Mouse (Mus musculus): ENCODE results near the gene Cobll1. TPM values are rescaled to one million over a fixed set of nuclear protein-coding genes. Genes with fewer than 3 reads are reported as not detected.

Gene Cobll1
- polyA plus RNA-seq, 1 experiment from 2014 or later, result 1.7 TPM

DNA sequence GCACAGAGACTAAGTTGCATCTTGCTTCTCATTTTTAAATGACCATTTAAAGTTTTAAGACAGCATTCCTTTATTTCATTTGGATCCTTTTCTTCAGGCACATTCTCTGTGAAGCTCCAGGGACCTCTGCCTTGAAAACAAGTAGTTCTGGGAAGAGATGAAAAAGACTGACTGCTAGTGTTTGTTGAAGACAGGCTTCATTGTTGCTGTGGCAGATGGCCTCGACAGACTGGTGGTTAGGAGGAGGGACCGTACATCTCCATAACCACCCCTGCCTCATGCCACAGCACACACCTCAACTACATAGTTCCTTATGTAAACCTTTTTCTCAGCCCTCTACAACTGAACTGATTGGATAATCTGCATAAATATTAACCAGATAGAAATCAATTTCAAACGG, 161.7 kb downstream of the Cobll1 start:
- 73% methylated on average over 3 of the region's 3 CpGs for whole genome bisulfite sequencing
- Histone ChIP-seq H3K36me3 (no peaks in the 10 kb centered on the region), H3K4me3 (no peak overlapping the region), H3K27ac (replicated peaks) (no peak overlapping the region), H3K4me1 (no peaks in the 10 kb centered on the region), H3K27me3 (ENCODE audit: low read depth, poor library complexity, severe bottlenecking) (no peaks in the 10 kb centered on the region), H3K9me3 (replicated peaks) (no peaks in the 10 kb centered on the region)
- no peak for DNase-seq (ENCODE audit: low spot score)

- no peaks in the 10 kb centered on the region for H3K27me3 ChIP-seq (ENCODE audit: low read depth, poor library complexity, severe bottlenecking)
- no peaks in the 10 kb centered on the region for H3K4me1 ChIP-seq
- 89% methylated on average over 5 of the region's 5 CpGs for WGBS
- H3K9me3 ChIP-seq (replicated peaks), result no peaks in the 10 kb centered on the region
- no peak overlapping the region for H3K4me3 ChIP-seq
- DNase-seq (ENCODE audit: low spot score), result no peak
- H3K27ac ChIP-seq (replicated peaks), result no peak overlapping the region
- no peaks in the 10 kb centered on the region for H3K36me3 ChIP-seq
Observed at GRCm38 (mm10) chr2:65075840-65076239, 163.4 kb downstream of the Cobll1 start.

- H3K27me3 ChIP-seq (ENCODE audit: low read depth, poor library complexity, severe bottlenecking), result no peaks in the 10 kb centered on the region
- no peaks in the 10 kb centered on the region for H3K9me3 ChIP-seq (replicated peaks)
- DNase-seq (ENCODE audit: low spot score), result no peak
- no peaks in the 10 kb centered on the region for H3K4me1 ChIP-seq
- H3K36me3 ChIP-seq, result no peaks in the 10 kb centered on the region
- WGBS, result 85% methylated on average over 4 of the region's 4 CpGs
- no peak overlapping the region for H3K4me3 ChIP-seq
- no peak overlapping the region for H3K27ac ChIP-seq (replicated peaks)
Observed at GRCm38 (mm10) chr2:65075431-65075830, 163.8 kb downstream of the Cobll1 start.

- H3K4me1 ChIP-seq, result no peaks in the 10 kb centered on the region
- 88% methylated on average over 3 of the region's 3 CpGs for WGBS
- no peaks in the 10 kb centered on the region for H3K36me3 ChIP-seq
- H3K27ac ChIP-seq (replicated peaks), result no peak overlapping the region
- no peaks in the 10 kb centered on the region for H3K9me3 ChIP-seq (replicated peaks)
- H3K4me3 ChIP-seq, result no peak overlapping the region
- no peaks in the 10 kb centered on the region for H3K27me3 ChIP-seq (ENCODE audit: low read depth, poor library complexity, severe bottlenecking)
- no peak for DNase-seq (ENCODE audit: low spot score)
Observed at GRCm38 (mm10) chr2:65072205-65072604, 167.0 kb downstream of the Cobll1 start.

DNA sequence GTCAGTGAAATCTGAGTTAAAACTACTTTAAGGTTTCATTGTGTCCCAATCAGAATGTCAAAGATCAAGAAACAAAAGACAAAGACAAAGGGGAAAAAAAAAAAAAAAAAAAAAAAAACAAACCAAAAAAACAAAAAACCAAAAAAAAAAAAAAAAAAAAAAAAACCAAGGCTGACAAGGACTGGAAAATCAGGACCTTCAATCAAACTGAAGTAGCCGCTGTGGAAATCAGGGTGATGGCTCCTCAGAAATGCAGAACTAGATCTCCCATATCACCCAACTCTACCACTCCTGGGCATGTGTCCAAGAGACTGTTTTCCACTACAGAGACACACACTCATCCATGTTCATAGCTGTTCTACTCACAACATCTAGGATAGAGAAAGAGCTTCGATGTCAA, 185.4 kb downstream of the Cobll1 start:
- no peaks in the 10 kb centered on the region for H3K27me3 ChIP-seq (ENCODE audit: low read depth, poor library complexity, severe bottlenecking)
- H3K36me3 ChIP-seq, result no peaks in the 10 kb centered on the region
- H3K27ac ChIP-seq (replicated peaks), result no peak overlapping the region
- no peak overlapping the region for H3K4me3 ChIP-seq
- H3K4me1 ChIP-seq, result no peaks in the 10 kb centered on the region
- H3K9me3 ChIP-seq (replicated peaks), result no peaks in the 10 kb centered on the region
- 96% methylated on average over 2 of the region's 2 CpGs for WGBS
- DNase-seq (ENCODE audit: low spot score), result no peak

DNA sequence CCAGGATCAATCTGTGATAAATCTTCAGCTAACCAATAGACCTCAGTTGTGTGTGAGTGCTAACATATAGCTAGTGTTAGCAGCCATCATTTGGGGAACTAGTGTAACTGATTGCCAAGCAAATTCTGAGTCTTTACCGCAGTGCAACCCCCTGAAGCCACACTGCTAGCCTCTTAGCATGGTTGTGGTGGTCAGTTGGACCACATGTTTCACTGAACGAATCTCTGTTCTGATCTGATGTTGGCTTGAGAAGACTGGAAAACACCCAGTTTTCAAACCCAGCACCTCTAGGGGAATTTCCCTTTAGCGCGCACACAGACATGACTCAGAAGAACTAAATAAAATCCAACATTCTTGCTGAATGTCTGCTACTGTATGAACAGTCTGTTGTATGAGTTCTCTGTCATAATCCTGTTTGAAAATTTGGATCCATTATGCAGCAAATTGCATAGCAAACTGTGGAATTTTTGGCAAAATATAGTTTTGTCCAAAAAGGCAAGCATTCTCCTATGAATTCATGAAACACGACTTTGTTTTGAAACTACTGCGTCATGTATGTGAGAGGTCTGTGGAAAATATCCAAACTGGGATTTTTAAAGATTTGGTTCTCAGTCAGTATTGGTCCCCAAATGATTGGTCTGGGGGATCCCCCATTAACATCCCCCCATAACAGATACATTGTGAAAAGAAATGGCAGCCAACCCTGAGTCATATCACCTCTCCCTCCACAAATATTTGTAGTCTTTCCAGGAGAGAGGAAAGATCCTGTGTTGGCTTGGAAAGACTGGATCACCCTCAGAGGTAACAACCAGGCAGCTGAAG, 186.8 kb downstream of the Cobll1 start:
- Histone ChIP-seq H3K27me3 (ENCODE audit: low read depth, poor library complexity, severe bottlenecking) (no peaks in the 10 kb centered on the region), H3K9me3 (replicated peaks) (no peaks in the 10 kb centered on the region), H3K4me1 (no peaks in the 10 kb centered on the region; the same call in 1 of the 2 replicates), H3K4me3 (no peak overlapping the region), H3K36me3 (no peaks in the 10 kb centered on the region), H3K27ac (replicated peaks) (no peak overlapping the region)
- no peak for DNase-seq (ENCODE audit: low spot score)
- 93% methylated on average over 6 of the region's 6 CpGs for WGBS

- no peaks in the 10 kb centered on the region for H3K9me3 ChIP-seq (replicated peaks)
- H3K36me3 ChIP-seq, result no peaks in the 10 kb centered on the region
- no peak overlapping the region for H3K27ac ChIP-seq (replicated peaks)
- H3K4me3 ChIP-seq, result no peak overlapping the region
- no peak for DNase-seq (ENCODE audit: low spot score)
- H3K27me3 ChIP-seq (ENCODE audit: low read depth, poor library complexity, severe bottlenecking), result no peaks in the 10 kb centered on the region
- WGBS, result 94% methylated on average over 3 of the region's 3 CpGs
- H3K4me1 ChIP-seq, result no peaks in the 10 kb centered on the region; the same call in 1 of the 2 replicates
Observed at GRCm38 (mm10) chr2:65050776-65051175, 188.4 kb downstream of the Cobll1 start.

DNA sequence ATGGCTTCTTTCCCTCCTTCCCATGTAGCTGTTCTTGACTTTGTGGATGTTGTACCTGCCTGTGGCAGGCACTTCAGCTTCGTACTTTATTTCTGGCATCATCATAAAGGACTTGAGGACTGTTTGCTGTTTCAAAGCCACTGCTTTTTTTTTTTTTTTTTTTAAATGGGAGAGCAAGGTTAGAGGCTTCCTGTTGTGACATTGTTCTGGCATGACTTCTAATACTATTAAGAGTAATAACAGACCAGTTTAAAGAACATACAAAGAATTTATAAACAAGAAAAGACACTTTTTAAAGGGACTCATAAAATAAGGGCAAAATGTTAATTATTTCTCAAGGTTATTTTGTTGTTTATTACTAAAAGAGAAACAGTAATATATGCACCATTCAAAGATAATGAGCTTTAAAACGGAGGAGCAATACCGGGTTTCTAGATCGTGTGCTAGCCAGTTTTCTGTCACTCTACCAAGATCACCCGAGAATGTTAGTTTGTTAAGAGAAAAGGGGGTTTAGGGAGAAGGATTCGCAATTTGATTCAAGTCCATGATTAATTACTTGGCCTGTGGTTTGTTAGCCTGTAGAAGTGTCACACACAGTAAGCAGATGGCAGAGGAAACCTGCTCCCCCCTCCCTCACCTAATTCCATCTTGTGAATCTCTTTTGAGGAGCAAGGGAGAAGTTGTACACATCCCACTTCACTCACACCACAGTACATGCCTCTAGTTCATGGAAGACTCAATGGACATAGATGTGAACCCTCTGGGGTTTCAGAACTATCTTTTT, 190.8 kb downstream of the Cobll1 start:
- Histone ChIP-seq H3K36me3 (no peaks in the 10 kb centered on the region), H3K4me1 (no peaks in the 10 kb centered on the region; the same call in 1 of the 2 replicates), H3K4me3 (no peak overlapping the region), H3K27ac (replicated peaks) (no peak overlapping the region), H3K27me3 (ENCODE audit: low read depth, poor library complexity, severe bottlenecking) (no peaks in the 10 kb centered on the region), H3K9me3 (replicated peaks) (no peaks in the 10 kb centered on the region)
- 76% methylated on average over 6 of the region's 6 CpGs for WGBS
- DNase-seq (ENCODE audit: low spot score), result no peak

Other genes with a start within 250 kb of the Cobll1 start
- gene Grb14, start 214.4 kb downstream of the Cobll1 start, polyA plus RNA-seq (2016; fragmentation: Nextera tagmentation; extraction: Ambion mirVana), result 3.9 and 5.1 TPM in 2 replicates
- 0.28 and 0.48 TPM in 2 replicates for gene Slc38a11, start 124.6 kb upstream of the Cobll1 start, polyA plus RNA-seq (2016; fragmentation: Nextera tagmentation; extraction: Ambion mirVana)